Mouse (Mus musculus) kidney, postnatal 36 days (tissue): ENCODE measurements at regions not wholly inside any gene's neighbourhood (a gene's known extent, or its start where the extent isn't known, plus 50 kb on each side); places are given as distances from the start of the nearest gene placed in this dataset.

Experiments
- DNase-seq, 2 experiments: peaks; one replicate each; pipeline ENCODE4 v3.0.0; 2021 to 2022; ENCODE audit warnings: mixed read lengths in 2 of 2

DNA sequence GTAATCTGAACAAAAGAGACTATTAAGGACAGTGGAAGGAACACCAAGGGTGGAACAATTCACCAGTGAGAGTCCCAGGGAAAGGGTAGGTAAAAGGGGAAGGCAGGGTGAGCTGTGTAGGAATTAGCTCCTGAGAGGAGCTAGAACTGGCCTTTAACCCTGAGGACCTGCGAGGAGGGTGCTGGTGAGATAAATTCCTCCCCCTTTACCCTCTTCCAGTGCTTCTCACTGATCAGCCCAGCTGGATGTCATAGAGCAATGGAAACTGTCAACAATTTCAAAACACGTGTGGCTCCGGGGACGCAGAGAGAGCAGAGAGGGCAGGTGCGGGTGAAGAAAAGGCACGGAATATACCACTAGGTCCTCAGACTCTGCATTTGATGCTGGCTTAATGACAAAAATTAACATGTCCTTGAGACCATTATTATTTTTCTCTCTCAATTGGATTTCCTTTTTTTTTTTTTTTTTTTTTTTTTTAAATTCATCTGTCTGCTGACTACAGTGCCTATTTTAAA, 107.7 kb upstream of the Spats2l start:
- DNase-seq, result no peak

DNA sequence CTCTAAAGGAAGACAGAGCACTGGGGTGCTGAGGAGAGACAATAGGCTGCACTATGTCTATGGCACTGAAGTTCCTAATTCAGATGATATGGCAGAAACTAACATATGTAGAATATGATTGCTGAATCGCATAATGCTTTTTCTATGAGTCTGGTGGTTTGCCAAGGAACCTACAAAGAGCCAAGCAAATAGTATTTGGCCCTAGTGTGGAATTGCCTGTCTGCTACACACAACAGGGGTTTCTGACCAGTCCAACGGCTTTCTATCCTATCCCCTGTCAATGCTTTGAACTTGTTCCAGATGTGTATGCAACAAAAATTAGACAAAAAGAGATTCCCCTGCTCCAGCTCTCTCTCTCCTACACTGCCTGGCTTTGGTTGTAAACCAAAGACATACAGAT, 100.5 kb upstream of the Spats2l start:
- no peak for DNase-seq

DNA sequence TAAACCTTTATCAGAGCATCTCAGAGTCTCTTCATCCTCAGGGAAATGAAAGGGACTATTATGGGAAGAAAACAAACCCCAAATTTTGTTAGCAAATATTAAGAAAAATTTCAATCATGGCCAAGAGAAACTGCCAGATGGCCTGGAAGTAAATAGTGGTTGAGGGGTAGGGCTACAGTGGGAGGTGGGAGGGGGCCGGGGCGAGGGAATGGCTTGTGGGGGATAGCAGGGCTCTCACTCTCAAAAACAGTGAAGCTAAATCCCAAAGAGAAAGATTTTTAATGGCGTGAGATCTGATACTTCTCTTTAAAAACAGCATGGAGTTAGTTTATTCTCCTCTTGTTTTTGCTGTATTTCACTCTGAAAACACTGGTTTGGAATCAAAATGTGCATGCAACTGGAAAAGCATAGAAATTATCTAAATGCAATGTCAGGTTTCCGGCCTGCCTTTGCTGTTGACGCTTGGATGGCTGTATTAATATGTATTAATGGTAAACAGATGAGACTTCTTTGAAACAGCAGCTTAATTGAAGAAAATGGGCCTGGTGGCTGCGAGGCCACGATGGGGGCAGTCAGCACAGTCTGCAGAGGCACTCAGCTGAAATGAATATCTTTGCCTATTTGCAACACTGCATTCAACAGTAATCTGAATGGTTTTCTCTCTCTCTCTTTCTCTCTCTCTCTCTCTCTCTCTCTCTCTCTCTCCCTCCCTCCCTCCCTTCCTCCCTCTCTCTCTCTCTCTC, 99.8 kb upstream of the Spats2l start:
- DNase-seq, result no peak

DNA sequence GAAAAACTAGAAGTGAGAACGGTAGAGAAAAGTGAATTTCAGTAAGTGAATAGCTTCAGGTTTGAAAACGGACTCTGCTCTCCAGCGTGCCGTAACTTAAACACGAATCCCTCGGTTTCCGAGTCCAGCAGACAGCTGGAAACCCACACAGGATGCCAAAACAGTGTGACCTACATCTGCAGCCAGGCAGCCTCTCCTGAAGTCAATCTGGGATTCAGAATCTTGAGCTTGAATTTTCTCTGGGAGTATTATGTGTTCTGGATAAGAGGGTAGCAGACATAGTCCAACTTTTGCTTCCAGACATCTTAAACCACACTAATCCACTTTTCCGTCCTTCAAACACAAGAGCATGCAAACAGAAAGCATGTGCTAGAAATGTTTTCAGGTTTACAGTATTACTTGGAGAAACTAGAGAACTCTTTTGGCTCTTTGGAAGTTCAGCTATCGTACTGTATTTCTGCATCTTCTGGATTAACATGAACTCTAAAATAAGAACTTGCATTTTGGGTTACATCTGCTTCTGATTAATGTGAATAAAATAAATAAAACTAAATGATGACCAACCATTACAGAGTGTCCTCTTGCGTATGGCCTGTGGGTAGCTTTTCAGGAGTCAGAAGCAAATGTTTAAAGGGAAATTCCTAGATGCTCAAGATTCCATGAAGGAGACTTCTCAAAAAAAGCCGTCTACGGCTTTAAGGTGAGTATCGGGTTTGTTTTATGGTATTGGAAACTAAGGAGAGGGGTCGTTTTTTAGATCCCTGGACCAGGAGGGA, 89.4 kb upstream of the Spats2l start:
- DNase-seq, result no peak

DNA sequence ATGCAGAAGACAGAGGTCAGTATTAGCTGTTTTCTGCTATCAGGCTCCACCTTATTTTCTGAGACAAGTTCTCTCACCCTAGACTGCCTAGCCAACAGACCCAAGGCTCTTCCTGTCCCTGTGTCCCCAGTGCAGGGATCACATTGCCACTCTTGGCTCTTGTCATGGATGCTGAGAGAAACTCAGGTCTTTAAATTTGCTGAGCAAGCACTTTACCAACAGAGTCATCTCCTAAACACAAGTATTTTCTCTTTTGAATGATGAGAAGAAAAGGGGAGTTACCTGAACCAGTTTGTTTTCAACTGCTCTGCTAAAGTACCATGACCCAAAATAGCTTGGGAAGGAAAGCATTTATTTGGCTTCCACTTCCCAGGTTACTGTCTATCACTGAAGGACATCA, 84.7 kb upstream of the Spats2l start:
- no peak for DNase-seq

DNA sequence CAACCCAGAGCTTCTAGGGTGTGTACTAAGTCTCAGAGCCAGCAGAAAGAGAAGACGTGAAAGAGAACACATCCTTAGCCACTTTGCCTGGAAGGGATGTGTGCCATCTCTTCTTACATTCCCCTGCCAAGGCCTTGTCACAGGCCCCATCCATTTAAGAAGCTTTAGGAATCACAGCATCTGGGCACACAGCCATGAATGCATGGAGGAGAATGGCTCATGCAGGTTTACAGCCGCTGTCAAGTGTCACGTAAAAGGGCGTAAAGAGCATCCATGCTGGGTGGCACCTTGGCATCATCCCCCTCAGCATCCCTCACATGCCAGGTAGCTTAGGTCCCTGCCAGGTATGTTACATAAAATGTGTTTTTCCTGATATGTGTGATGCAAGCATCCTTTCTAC, 66.1 kb upstream of the Spats2l start:
- DNase-seq, result no peak

DNA sequence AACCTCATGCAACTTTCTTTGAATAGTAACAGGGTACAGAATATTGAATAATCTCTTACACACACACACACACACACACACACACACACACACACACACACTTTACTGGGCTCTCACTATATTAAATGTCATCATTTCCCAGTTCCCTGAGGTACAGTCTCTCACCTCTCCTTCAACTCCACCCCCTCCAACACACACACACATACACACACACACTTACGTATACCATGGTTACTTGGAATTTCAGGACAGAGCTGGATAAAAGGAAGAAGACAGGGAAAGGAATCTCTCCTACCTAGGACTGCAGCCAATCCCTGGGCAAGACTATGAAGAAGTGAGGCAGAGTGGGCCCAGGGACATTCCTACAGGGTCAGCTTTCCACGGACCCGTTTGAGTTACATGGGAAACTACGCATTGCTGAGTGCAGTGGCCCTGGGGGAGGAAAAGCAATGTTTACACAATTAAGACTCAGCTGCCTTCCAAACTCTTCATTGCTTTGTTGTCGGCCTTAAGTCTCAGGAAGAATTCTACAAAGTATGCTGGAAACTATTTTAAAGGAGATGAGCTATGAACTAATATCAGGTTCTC, 61.0 kb upstream of the Spats2l start:
- DNase-seq, result no peak

DNA sequence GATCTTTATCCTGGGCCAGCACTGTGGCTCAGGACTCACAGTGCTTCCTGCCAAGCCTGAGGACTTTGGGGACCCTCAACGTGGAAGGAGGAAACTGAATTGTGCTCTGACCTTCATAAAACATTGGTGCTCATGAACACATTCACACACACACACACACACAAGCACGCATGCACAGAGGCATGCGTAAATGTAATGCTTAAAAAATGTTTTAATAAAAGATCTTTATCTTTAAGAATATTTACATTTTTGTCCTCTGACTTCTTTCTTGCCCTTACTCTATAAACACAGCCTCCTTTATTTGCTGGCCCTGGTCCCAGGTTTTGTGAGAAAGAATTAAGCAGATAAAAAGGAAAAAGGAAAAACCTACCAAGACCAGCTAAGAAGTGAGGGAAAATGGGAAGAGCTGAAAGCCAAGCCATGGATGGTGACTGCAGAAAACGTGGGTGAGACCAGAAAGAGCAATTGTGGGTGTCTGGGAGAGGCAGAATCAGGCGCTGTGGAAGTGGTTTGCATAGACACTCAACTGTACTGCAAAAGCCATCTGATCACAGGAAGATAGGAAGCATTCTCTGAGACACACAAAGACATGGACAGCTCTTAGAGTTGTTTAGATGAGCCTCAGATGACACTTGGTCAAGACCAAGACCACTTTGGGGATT, 56.7 kb upstream of the Spats2l start:
- DNase-seq, result no peak

DNA sequence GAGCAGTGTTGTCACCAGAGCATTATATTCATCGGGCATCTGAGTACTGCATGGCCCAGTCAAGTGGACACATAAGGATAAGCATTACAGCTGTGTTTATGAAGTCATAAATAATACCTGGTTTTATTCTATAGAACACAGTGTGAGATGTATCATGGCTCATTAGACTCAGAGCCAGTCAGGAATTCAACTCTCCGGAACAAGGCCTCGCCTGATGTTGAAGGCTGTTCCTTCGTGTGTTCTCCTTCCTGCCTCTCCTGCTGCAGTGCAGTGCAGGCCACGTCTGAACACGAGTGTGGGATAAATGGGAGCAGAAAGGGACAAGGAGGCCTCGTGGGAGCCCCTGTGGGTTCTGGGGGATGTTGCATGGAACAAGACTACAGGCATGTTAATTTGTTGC, 55.6 kb upstream of the Spats2l start:
- DNase-seq, result no peak
